Mouse (Mus musculus) liver, postnatal 0 days (tissue): ENCODE measurements at regions not wholly inside any gene's neighbourhood (a gene's known extent, or its start where the extent isn't known, plus 50 kb on each side); places are given as distances from the start of the nearest gene placed in this dataset.

Experiments
- CTCF ChIP-seq: sonication (generic); IDR thresholded peaks from 2 replicates; pipeline ENCODE4 v1.5.1; 2016; ENCODE audit warnings: antibody characterized with exemption, low read depth
- EP300 ChIP-seq: IDR thresholded peaks from 2 replicates; pipeline ENCODE4 v1.6.1; 2016; ENCODE audit warnings: antibody characterized with exemption, low read depth, mild to moderate bottlenecking

DNA sequence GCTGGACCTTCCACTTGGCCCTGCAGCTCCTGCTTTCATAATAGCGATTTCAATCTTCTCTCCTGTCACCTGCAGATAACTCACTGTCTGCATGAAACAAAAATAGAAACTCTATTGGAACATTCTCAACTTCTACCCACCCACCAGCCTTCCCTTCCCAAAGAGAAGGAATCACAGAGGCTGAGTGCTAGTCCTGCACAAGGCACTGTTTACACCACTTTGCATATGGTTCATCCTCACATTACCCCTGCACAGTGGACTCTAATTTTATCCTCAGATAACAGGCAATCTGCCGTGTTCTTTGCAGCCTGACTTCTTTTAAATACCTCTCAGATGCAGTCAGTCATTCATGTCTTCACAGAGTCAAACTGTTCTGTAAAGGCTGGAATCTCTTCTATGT lies 83.3 kb upstream of the Bnc1 start:
- TF ChIP-seq CTCF = no peak
- no peak for TF ChIP-seq EP300
